Mouse (Mus musculus) lung, postnatal 14 days (tissue): Measurements from ENCODE around the gene Zscan2.
A peak's percentile ranks its signal among the peaks of the same experiment; 100 is the strongest.

ENCODE experiments used
- DNase-seq: peaks from one replicate; pipeline ENCODE4 v3.0.0; 2021

Zscan2 gene

DNA sequence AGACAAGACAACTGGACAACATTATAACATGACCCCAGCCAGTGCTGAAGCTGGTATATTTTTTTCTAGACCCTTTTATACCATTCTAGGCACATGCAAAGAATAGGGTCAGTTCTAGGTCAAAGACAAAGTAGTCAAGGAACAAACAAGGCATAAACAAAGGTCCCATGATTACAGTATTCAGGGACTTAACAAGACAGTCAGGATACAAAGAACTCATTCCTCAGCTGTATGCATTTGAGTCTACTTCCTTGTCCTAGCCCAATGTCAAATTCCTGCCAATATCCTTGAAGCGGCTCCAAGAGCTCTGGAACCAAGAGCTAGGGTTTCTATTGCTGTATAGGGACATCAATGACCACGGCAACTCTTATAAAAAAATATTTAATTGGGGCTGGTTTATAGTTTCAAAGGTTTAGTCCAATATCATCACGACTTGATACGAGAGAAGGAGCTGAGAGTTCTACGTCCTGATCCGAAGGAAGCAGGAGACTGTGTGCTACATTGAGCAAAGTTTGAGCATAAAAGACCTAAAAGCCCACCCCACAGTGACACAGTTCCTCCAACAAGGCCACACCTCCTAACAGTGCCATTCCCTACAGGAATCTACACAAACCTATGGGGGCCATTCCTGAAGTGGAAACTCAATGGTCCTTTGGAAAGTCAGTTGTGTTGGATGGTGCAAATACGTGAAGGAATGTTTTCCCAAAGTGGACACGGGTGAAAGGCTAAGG is 16.6 kb upstream of the Zscan2 start:
- DNase-seq: no peak

DNA sequence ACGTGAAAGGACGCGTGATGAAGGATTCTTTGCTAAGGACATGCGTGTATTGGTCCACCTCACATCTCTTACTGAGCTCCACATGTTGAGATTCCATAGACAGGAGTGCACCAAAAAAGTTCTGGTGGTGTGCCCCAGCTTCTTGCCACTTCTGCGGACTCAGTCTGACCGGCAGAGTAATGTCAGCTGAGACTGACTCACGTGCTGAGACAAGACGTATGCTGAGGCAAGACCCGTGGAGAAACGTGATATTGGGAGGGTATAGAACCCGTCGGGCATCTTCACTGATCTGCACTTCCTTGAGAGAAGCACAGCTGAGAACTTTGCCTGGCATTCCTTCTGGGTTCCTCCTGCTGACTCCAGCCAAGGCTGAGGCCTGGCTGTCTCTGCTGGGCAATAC is 16.0 kb upstream of the Zscan2 start:
- no peak for DNase-seq

DNA sequence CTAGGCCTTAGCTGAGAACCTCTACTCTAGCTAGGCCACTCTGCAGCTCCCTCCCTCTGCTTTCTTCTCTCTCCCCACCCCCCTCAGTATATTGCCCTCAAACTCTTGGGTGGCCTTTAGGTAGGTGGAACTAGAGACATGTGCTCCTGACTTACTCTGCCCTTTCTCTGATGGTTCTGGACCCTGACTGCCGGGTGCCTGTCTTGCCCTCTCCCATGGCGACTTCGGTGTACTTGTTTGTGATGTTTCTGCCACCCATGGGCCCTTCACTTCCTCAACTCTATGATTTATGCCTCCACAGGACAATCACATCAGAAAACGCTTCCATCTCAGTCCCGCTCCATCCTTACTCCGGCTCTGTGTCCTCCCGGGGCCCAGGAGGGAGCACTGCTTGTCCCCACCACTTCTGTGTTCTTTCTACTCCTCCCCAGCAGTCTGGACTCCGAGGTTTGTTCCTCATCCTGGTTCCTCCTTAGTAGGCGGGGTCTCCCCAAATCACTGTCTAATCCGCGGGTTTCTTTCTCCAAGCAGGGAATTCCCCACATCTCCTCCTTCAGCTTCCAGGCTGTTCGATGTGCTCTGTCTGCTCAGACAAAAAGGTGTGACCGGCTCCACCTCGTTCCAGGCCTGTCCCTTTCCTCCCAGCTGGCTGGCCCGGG is 15.0 kb upstream of the Zscan2 start:
- no peak for DNase-seq

DNA sequence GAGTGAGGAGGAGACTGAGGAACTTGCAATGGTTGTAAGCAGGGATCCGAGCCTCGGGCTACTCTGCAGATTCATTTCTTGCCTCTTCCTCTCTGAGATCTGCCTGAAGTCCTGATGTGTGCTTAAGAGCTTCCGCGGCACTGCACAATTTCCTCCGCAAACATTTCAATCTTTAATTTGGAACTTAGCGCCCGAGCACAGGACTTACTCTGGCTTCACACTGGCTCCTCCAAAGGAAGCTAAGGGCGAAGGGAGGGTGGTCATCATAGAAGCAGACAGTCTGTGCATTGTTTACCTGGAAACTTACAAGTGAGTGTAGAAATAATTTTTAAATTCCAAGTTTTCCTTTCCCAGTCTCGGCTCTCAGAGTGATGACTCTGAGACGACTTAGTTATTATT is 14.4 kb upstream of the Zscan2 start:
- no peak for DNase-seq

DNA sequence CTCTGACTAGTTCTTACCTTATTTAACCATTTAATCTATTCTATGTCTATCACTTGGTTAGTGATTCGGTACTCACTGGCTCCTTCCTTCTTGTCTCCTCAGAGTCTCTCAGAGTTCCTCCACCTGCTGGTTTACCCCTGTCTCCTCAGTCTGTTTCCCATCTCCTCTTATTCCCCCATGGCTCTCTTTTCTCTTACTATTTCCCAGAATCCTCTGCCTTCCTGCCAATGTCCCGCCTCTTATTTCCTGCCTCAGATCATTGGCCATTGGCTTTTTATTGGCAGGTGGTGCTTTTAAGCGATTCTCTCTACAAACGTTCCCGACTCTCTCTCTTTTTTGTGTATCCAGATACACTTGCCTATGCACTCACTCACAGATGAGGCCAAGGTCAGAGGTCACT is 14.0 kb upstream of the Zscan2 start:
- no peak for DNase-seq

DNA sequence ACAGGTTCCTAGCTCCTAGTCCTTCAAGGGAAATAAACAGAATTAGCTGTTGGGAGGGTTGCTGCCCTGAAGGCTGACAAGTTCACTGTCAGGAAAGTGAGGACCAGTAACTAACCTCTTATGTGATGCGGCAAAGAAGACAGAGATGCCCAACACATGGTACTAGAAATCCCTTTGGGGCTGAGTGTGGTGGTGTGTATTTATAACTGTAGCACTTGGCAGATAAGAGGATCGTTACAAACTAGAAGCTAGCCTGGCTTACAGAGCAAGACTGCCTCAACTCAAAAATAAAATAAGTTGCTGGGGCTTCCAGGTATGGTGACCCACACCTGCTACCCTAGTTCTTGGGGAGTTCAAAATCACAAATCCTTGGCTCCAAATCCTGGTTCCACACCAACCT is 11.5 kb upstream of the Zscan2 start:
- no peak for DNase-seq

DNA sequence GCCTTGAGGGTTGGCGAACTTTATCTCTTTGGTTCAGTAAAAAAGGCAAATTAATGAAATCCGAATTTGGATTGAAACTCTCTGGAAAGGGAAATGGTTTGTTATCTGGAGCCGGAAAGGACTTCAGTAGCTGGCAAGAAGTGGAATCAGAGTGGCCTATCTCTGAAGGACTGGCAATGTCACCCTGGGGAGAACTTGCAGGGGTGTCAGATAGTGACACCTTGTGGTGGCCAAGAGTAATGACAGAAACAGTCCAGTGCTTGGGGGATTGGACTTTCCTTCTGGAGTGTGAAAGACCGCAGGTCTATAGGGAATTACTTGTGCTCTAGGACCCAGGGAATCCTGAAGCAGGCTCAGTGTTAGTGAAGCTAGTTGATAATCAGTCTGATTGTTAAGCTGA is 11.0 kb upstream of the Zscan2 start:
- peak; percentile 54 for DNase-seq

DNA sequence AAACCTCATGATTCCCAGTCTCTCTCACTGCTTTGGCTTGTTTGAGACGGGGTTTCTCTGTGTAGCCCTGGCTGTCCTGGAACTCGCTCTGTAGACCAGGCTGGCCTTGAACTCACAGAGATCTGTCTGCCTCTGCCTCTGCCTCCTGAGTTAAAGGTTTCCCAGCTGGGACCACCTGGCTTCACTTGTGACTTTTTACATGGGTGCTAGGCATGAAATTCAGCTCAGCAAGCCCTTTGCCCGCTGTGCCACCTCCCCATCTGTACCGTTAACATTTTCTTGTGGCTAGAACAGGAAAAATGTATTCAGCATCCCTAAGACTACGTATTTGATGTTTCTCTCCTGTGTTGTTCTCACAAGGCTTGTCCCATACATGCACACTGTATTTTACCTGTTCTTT is 10.2 kb upstream of the Zscan2 start:
- DNase-seq: no peak

DNA sequence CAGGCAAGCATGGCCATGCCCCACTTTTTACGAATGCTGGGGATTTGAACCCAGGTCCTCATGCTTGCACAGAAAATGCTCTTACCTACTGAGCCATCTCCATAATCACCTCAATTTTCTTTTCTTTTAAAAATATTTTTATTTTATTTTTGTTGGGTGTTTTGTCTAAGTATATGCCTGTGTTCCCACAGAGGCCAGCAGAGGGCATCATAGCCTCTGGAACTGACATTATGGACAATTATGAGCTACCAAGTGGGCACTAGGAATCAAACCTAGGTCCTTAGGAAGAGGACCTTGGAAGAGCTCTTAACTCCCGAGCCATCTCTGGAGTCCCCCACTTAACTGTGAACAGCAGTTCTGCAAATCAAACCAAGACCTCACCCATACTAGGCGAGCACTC is 7.5 kb upstream of the Zscan2 start:
- DNase-seq: no peak

DNA sequence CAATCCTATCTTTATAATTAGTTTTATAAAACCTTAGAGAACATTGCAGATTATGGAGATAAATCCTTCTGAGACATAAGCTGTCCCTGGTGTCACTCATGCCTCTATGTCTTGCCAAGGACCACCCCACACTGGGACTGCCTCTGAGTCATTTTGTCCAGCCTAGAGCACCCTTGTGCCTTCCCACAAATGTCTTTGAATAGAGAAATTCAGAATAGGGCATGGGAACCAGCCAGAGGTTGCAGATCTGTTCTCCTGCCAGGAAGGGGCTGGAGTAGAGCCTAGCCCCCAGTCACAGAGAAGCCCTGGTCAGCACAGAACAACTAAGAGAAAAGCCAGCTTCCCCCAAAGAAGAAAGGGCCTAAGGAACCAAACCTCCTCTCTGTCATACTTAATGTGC is 5.4 kb upstream of the Zscan2 start:
- no peak for DNase-seq

DNA sequence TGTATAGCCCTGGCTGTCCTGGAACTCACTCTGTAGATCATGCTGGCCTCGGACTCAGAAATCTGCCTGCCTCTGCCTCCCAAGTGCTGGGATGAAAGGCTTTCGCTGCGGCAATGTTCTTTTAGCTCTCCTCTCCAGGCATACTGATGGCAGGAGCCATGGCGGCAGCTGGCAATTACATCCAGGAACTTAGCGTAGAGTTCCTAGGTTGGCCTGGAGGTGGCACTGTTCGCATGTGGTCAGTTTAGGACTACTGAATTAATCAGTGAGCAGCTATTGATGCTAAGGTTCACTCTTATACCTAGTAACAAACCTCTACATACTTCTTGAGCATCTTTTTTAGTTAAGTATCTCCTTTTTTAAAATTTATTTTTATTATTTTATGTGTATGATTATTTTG is 3.5 kb upstream of the Zscan2 start:
- peak; percentile 85 for DNase-seq

DNA sequence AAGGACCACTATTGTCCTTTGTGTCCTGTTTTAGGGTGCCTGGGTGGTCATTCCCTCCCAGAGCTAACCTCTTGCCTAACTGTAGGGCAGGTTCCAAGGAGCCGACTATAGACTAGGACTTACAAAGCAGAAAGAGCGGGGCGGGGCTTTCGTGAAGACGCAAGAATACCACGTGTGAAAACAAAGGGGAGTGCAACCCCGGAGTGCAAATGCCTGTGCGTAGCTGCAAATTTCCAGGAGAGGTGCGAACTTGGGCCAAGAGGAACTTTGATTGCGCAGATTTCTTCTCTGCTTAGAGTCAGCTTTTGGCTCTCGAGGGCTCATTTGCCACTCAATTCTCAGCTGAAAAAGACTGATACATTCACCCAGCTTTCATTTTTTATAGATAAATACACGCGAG is 493 bp upstream of the Zscan2 start:
- peak; percentile 71 for DNase-seq

DNA sequence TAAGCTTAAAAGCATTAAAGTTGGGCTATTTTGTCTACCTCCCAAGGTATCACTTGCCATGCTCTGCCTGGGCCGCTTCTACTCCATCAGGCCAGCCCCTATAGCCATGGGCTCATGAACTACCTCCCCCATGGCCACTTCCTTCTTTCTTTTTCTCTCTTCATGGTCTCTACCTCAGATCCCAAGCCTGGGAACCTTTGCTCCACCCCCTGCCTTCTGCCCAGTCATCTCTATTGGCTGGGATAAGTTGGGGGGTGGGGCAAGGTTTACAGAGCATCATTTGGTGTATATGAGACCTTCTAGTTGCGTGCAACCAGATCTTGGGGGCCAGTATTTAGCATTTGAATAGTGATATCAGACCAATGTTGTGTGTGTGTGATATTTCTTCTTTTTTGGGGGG is 1.8 kb downstream of the Zscan2 start:
- no peak for DNase-seq

DNA sequence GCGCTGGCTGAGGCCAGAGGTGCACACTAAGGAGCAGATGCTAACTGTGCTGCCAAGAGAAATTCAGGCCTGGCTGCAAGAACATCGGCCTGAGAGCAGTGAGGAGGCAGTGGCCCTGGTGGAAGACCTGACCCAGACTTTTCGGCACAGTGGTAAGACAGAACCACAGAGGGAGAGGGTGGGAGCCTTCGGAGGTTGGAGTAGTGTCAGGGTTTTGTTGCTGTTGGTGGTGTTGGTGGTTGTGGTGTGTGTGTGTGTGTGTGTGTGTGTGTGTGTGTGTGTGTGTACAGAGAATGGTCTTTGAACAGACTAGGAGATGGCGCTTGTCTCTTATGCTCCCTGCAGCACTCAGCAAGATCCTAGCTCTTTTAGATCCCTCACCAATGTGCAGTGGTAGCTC is 2.8 kb downstream of the Zscan2 start:
- DNase-seq: no peak

DNA sequence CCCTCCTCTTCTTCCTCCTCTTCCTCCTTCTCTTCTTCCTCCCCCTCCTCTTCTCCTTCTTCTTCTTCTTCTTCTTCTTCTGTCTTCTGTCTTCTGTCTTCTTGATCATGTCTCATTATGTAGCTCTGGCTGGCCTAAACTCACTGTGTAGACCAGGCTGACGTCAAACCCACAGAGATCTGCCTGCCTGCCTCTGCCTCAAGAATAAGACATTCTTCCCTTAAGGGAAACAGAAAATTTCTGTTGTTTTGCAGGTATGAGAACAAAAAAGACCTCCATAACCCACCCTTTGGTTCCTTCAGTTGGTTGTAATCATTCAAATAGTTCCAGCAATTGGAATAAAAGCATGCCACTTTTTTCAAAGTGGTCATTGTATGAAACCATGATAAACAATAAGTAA is 3.4 kb downstream of the Zscan2 start:
- DNase-seq: no peak

DNA sequence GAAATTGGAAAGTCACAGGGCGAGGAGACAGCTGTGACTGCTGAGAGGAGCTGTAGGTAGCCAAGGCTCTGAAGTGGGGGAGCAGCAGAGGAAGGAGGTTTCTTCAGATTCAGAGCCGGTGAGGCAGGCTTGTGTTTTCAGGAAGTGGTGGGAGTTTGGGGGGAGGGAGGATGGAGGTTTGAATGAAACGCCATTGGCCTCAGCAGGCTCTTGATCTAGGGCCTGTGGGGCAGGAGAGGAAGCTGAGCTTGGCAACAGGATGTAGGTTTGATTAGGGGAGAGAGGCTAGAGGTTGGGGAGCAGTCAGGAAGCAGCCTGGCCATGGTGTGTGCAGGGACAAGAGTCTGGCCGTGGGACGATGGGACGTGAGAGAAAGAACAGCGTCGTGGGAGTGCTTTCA is 4.1 kb downstream of the Zscan2 start:
- DNase-seq: peak; percentile 13

DNA sequence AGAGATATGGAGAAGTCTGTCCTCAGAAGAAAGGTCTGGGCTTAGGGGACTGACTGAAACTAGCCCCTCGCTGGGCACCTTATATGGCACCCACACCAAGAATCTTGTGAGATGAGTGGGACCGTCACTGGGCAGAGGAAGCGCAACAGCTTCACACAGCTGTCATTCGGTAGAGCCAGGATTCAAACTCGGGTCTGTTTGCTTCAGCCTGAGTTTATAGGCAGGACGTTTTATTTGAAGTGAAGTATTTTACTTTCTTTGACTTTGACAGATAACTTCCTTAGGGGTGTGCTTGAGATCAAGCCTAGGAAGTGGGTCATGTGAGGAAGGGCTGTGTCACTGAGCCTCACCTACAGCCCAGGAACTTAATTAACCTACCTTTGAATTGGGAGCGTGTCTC is 4.8 kb downstream of the Zscan2 start:
- DNase-seq: no peak

DNA sequence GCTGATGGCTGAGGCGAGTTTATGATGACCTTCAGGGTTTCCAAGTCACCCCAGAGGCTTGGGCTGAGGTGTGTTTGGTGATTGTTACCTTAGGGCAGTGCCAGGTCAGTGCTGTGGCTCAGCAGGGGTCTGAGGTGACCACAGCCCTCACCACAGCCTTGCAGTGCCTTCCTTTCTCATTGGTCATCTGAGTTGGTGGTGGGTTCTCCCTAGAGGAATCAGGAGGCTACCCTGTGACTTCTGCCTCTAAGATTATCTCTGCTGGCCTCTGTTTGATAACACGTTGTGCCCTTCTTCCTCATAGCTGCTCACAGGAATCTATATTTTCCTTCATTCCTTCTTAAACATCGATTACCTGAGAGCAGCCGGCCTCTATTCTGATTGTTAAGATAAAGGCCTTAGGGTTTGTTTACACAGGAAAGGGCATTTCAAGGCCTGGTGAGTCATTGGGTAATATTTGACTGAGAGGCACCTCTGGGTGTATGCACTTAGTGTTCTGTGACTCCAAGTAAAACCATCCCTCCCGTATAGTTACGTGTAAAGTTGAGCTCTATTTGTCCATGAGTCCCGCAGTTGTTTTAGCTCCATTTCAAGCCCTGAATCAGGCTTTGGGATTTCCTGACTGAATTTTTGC is 5.9 kb downstream of the Zscan2 start:
- DNase-seq: no peak

DNA sequence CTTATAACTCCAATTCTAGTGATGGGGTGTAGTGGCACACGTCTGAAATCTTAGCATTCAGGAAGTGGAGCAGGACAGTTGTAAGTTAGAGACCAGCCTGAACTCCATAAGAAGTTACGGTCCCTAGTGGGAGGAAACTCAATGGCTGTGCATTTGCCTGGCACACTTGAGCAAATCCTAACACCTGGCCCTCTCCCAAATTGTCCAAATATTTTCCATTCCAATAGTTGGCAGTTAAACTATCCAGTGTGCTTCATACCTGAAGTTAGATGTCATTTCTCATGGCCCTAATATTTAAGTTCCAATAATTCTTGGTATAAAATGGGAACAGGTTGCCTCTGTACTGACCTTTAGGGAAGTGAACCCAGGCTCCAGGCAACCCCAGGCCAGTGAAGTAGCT is 8.0 kb downstream of the Zscan2 start:
- no peak for DNase-seq

DNA sequence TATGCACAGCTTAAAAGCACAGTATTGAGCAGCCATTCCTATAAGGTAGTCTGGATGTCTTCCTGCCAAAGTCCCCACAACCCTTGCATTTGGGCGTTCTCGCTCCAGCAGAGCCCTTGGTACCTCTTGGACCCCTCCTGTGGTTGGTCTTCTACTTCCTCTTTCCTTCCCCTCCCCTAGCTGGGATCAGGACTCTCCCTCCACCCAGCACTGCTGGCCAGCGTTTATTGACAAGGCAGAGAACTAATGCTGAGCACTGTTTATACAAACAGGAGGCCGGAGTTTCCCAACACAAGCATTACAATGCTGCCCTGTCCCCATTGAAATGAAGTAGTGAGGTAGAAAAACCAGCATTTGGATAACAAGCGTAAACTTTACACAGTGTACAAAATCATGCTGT is 12.3 kb downstream of the Zscan2 start:
- DNase-seq: no peak

DNA sequence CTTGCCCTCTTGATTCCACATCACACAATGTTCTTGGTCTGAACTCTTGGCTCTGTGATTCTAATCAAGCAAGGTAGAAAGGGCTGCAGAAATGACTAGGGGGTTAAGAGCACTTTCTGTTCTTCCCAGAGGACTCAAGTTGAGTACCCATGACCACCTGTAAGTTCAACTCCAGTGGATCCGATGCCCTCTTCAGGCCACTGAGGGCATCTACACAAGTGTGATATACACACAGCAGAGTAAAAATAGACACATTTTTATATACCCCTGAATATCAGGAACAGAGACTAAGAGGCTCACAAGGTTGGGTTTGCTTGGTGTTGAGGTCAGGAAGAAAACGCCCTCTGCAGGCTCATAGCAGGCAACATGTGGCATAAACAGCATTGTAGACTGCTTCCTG is 12.9 kb downstream of the Zscan2 start:
- DNase-seq: no peak

DNA sequence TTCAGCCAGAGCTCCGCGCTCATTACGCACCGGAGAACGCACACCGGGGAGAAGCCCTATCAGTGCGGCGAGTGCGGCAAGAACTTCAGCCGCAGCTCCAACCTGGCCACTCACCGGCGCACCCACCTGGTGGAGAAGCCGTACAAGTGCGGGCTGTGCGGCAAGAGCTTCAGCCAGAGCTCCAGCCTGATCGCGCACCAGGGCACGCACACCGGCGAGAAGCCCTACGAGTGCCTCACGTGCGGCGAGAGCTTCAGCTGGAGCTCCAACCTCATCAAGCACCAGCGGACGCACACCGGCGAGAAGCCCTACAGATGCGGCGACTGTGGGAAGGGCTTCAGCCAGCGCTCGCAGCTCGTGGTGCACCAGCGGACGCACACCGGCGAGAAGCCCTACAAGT is 15.0 kb downstream of the Zscan2 start:
- DNase-seq: no peak

DNA sequence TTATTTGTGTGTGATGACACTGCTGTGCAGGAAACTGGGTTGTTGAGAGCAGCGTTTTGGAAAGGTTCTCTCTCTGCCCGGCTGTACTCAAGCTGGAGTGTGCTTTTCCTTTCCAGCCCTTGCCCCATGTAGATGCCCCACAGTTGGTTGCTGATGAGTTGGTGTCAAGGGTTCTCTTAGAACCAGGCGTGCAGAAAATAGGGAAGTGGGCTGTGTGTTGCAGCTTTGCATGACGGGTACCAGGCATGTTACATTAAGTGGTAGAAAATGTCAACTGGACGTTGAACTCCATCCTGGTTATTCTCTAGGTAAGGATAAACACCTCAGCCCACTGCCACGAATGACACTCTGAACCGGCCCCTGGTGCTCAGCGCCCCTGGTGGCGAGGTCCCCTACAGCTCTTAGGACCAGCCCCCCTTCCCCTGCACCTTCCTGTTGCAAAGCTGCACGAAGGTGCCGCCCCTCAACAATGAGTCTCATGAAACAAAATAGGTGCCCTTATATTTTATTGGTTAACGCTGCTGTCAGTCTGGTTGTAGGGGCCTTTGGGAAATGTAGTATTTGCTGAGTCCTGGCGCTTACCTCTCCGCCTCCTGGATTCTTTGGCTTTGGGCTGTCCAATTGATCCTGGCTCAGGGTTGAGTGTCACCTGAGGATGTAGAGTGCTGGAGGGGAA is 22.2 kb downstream of the Zscan2 start:
- peak; percentile 61 for DNase-seq

DNA sequence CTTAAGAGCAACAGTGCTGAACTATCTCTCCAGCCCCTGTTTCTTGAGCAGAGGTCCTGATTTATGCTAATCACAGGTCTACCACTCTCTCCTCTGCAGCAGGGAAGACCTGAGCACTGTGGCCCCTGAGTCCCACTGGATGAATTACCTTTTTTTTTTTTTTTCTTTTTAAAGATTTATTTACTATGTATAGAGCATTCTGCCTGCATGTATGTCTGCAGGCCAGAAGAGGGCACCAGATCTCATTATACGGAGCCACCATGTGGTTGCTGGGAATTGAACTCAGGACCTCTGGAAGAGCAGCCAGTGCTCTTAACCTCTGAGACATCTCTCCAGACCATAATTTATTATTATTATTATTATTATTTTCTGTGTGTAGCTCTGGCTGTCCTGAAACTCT is 24.9 kb downstream of the Zscan2 start:
- DNase-seq: peak; percentile 28
